Mouse (Mus musculus): ENCODE data around the gene Wdr73.

GRCm38 (mm10) chr7:80853218-80853617, 47.9 kb downstream of the Wdr73 start:
- TF ChIP-seq POLR2A (IDR thresholded peaks at IDR 0.05; ENCODE audit: low read depth, low read length) (no peak), CTCF (IDR thresholded peaks at IDR 0.05; ENCODE audit: extremely low read depth, insufficient read depth, insufficient read length, insufficient replicate concordance) (no peak)
